ENCODE assay signal across 12 mouse cellular contexts in genomic region chr4:46705739-46706138, GRCm38 (mm10). TPM values are rescaled to one million over a fixed set of nuclear protein-coding genes. Genes with fewer than 3 reads are reported as not detected.
A peak's percentile ranks its signal among the peaks of the same experiment; 100 is the strongest.
DNase-seq lines count a peak whose midpoint lies in the region; ATAC-seq and TF ChIP-seq lines count a peak whose summit lies in the region.
"Had no signal": no experiment of that assay in that cellular context is flagged by ENCODE, and none has a peak within 500 bp of the region (broad histone marks: within the 10 kb centered on the region; RNA-seq: fewer than 3 reads in every experiment).

No protein-coding gene starts in this region.

- no peak overlapping the region for H3K27ac ChIP-seq in kidney, postnatal 0 days
- no peak overlapping the region for H3K27ac ChIP-seq in midbrain, postnatal 0 days (ENCODE audit: low read depth, low read length)
- no peak overlapping the region for H3K27ac ChIP-seq in midbrain, embryonic 10.5 days (replicated peaks)
- H3K27ac ChIP-seq: liver, embryonic 15.5 days had no signal

- H3K4me1 ChIP-seq in kidney, postnatal 0 days (replicated peaks; ENCODE audit: insufficient read depth, low read length) = no peaks in the 10 kb centered on the region
- H3K4me1 ChIP-seq in midbrain, postnatal 0 days (ENCODE audit: insufficient read depth, low read length) = peaks cover 11% of the 10 kb centered on the region
- peaks cover 12% of the 10 kb centered on the region for H3K4me1 ChIP-seq in midbrain, embryonic 10.5 days
- H3K4me1 ChIP-seq: liver, embryonic 15.5 days had no signal

- no peaks in the 10 kb centered on the region for H3K9me3 ChIP-seq in kidney, postnatal 0 days (replicated peaks; ENCODE audit: low read length)
- no peaks in the 10 kb centered on the region for H3K9me3 ChIP-seq in midbrain, postnatal 0 days (ENCODE audit: low read length)
- H3K9me3 ChIP-seq in midbrain, embryonic 10.5 days (replicated peaks) = no peaks in the 10 kb centered on the region
- H3K9me3 ChIP-seq: G1E; liver, embryonic 15.5 days had no signal

- ATAC-seq in kidney, postnatal 0 days (replicated peaks; ENCODE audit: low FRiP score, low read depth) = no peak
- ATAC-seq in midbrain, postnatal 0 days (ENCODE audit: low FRiP score) = no peak
- ATAC-seq in megakaryocyte-erythroid progenitor cell, adult 5-6 weeks (replicated peaks; ENCODE audit: low FRiP score, low TSS enrichment, poor library complexity, severe bottlenecking) = peak; percentile 47; the same call in 1 of the 2 replicates
- ATAC-seq: inflammation-experienced regulatory T-cells, adult 6 months had no signal

- H3K36me3 ChIP-seq in kidney, postnatal 0 days (ENCODE audit: insufficient read depth, low read length) = no peaks in the 10 kb centered on the region
- H3K36me3 ChIP-seq in midbrain, postnatal 0 days (ENCODE audit: insufficient read depth, low read length) = 0 out of 2 replicates have a peak, but pooled peaks cover 2% of the 10 kb centered on the region
- no peaks in the 10 kb centered on the region for H3K36me3 ChIP-seq in midbrain, embryonic 10.5 days
- H3K36me3 ChIP-seq: G1E; liver, embryonic 15.5 days had no signal

- 59% methylated on average over 12 of the region's 12 CpGs for WGBS in kidney, postnatal 0 days
- WGBS in midbrain, postnatal 0 days = 74% methylated on average over 12 of the region's 12 CpGs
- 87% methylated on average over 12 of the region's 12 CpGs for WGBS in midbrain, embryonic 10.5 days

- no peak overlapping the region for H3K4me2 ChIP-seq in kidney, postnatal 0 days (ENCODE audit: low read length)
- H3K4me2 ChIP-seq in midbrain, postnatal 0 days (ENCODE audit: low read depth, low read length, poor library complexity, severe bottlenecking) = no peak overlapping the region
- H3K4me2 ChIP-seq: liver, embryonic 15.5 days had no signal

- no peaks in the 10 kb centered on the region for H3K27me3 ChIP-seq in kidney, postnatal 0 days (ENCODE audit: insufficient read depth, low read length)
- H3K27me3 ChIP-seq in midbrain, postnatal 0 days (ENCODE audit: insufficient read depth, low read length) = no peaks in the 10 kb centered on the region
- H3K27me3 ChIP-seq in midbrain, embryonic 10.5 days (ENCODE audit: low read depth, poor library complexity, severe bottlenecking) = no peaks in the 10 kb centered on the region
- H3K27me3 ChIP-seq: liver, embryonic 15.5 days had no signal

- no peak overlapping the region for H3K4me3 ChIP-seq in kidney, postnatal 0 days (replicated peaks; ENCODE audit: low read depth, low read length)
- no peak overlapping the region for H3K4me3 ChIP-seq in midbrain, postnatal 0 days (ENCODE audit: low read depth, low read length)
- H3K4me3 ChIP-seq in midbrain, embryonic 10.5 days = no peak overlapping the region
- H3K4me3 ChIP-seq: liver, embryonic 15.5 days had no signal

- peak; percentile 55 for TF ChIP-seq CTCF in kidney, postnatal 0 days (IDR thresholded peaks at IDR 0.05; ENCODE audit: low read depth)
- peak; percentile 78 for TF ChIP-seq CTCF in midbrain, postnatal 0 days (IDR thresholded peaks at IDR 0.05)

- peak; percentile 48 to 51 for DNase-seq in cerebellum, postnatal 10 days
- DNase-seq in cerebellum, postnatal 36 days = no peak
- peak; percentile 53 for DNase-seq in kidney, postnatal 0 days (ENCODE audit: low spot score)
- no peak for DNase-seq in kidney, postnatal 4 days
- DNase-seq in midbrain, postnatal 0 days (ENCODE audit: low spot score) = peak; percentile 53
- no peak for DNase-seq in midbrain, embryonic 10.5 days (ENCODE audit: low spot score)
- DNase-seq in right cerebral cortex, postnatal 36 days (ENCODE audit: low spot score in 2 of 2) = no peak
- DNase-seq: cerebellum, postnatal 25 days had no signal

- no peak overlapping the region for H3K9ac ChIP-seq in kidney, postnatal 0 days (ENCODE audit: low read depth, low read length)
- no peak overlapping the region for H3K9ac ChIP-seq in midbrain, postnatal 0 days (replicated peaks; ENCODE audit: low read length, poor library complexity, severe bottlenecking)
- H3K9ac ChIP-seq: liver, embryonic 15.5 days had no signal

RNA-seq across cellular contexts. Expression of gene Tbc1d2, which starts 55.7 kb away (rescaled TPM):
- polyA plus RNA-seq in kidney, postnatal 0 days (2015; fragmentation: Nextera tagmentation; extraction: Ambion mirVana) = 3.6 and 4.2 TPM in 2 replicates
- 0.85 and 1.9 TPM in 2 replicates for total RNA-seq in midbrain, postnatal 0 days (2014; rRNA removed)
- polyA plus RNA-seq in midbrain, postnatal 0 days (2015; fragmentation: Nextera tagmentation; extraction: Ambion mirVana) = 0.52 and 0.55 TPM in 2 replicates
- 0.65 and 0.76 TPM in 2 replicates for polyA plus RNA-seq in midbrain, embryonic 10.5 days (2016; fragmentation: Nextera tagmentation; extraction: Ambion mirVana)
- total RNA-seq in megakaryocyte-erythroid progenitor cell, adult 5-6 weeks (2014; fragmentation: Nextera tagmentation) = 0.26 and 0.64 TPM in 2 replicates
- 0.80 and 0.88 TPM in 2 replicates for total RNA-seq in megakaryocyte-erythroid progenitor cell, adult 5-6 weeks (2017)
- polyA plus RNA-seq: G1E had no signal

Comparison
In these comparisons a context has a peak if more than half of its experiments do, and no peak if none do; other contexts are left out.
1. DNase-seq: peak in cerebellum, postnatal 10 days (2 of 2), kidney, postnatal 0 days (single experiment) and midbrain, postnatal 0 days (single experiment); none in cerebellum, postnatal 36 days (0 of 2), kidney, postnatal 4 days (0 of 2), midbrain, embryonic 10.5 days (single experiment) and right cerebral cortex, postnatal 36 days (0 of 2).